Mouse (Mus musculus) left cerebral cortex, postnatal 10 days (tissue): ENCODE data around the gene Pak3. TPM values are rescaled to one million over a fixed set of nuclear protein-coding genes. Genes with fewer than 3 reads are reported as not detected.
A peak's percentile ranks its signal among the peaks of the same experiment; 100 is the strongest.
"Not testable (repeated sequence)": the region's sequence is repeated elsewhere in the genome, so short reads cannot be mapped to it uniquely, and the experiment has no call there.

Experiments
- DNase-seq, 2 experiments: peaks; one replicate each; pipeline ENCODE4 v3.0.0; 2021 to 2022; ENCODE audit warnings: low spot score in 2 of 2, mixed read lengths in 1 of 2; ENCODE audit errors: extremely low spot score in 1 of 2
- intact Hi-C: fragments of 180-260 bp; cut with DNase I; formaldehyde crosslinking; loops from one replicate; pipeline ENCODE4 v1.15.1; 2025
- total RNA-seq, 2 experiments: library from RNA; stranded (reverse); gene quantifications; 2 replicates each; pipeline ENCODE4 v1.2.3; 2021

Gene Pak3
- total RNA-seq: 100 to 1,000 TPM; 164 to 180 TPM

DNA sequence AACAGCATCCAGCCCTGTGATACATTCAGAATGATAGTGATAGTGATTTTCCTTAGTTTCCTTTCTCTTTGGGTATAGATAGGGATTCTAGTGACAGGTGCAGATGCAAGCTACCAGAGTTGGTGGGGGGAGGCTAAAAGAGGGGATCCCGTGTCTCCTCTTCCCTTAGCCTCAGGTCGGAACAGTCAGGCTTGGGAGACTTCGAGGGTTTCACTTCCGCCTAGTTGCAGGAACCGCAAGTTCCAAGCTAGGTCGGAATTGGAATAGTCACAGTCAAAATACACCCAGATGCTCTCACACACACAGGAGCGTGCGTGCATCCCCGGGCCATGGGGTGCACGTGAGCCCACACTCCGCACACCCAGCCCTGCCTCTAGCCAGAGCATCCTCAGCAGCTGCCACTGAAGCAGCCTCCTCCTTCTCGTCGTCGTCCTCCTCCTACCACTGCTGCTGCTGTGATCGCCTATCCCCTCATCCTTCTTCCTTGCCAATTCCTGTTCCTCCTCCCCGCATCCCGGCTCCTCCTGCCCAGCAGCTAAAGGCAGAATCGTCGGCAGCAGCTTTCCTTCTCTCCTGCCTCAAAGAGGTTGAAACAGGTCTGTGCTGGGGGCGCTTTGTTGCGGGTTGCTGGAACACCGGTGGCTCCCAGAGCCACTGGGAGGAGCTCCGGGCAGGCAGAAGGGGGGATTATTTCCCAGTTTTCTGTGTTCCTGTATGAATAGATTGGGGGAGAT, at the start of gene Pak3:
Gene Pak3, plus strand, starts transcription at position 424 of the 734 bp plus-strand sequence.
- peak; percentile 25 to 26 for DNase-seq
- intact Hi-C loops: loop anchor here (5.0 kb wide), 1 partner anchor 149 kb away; no protein-coding TSS in a partner anchor

DNA sequence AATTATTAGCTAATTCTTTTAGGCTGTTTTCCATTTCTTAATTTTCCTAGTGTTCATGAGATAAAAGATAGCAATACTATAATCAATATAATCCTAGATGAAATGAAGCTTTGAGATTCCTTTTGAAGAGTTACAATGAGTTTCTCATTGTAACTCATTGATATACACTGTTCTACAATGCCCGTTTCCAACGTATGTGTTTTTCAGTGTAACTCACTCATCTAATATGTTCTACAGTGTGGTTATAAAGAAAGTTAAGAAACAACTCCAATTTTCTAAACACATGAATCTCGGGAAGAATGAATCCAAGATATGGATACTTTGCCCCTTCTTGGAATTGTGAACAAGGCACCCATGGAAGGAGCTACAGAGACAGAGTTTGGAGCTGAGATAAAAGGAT, 35.5 kb upstream of the Pak3 start:
- intact Hi-C loops: no loop called here
- peak; percentile 100 for DNase-seq

DNA sequence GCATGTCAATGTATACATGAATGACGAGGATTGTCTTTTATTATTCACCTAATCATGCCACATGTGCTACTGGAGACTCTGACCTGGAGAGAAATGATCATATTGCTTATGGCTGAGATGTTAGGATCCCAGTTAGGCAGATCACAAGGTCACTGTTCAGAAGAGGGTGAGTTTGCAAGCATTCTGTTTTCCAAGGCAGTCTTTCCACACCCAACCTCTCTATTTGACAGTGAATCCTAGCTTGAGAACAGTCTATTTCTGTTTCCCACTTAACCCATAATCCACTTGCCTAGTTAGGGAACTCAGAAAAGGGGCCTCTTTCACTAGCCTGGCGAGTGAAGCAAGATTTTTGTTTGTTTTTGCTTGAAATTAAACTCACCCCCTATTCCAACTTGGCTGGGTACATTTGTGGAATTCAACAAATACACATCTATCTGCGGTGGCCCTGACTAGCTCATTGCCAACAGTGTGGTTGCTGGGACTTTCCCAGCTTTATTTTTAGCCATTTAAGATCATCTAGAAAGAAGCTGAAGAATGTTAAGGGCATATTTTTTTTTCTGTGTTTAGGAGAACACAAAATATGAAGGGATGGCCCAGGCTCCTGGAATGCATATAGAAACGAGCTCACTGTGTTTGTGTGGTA, 17.2 kb upstream of the Pak3 start:
- DNase-seq: no peak
- intact Hi-C loops: no loop called here

DNA sequence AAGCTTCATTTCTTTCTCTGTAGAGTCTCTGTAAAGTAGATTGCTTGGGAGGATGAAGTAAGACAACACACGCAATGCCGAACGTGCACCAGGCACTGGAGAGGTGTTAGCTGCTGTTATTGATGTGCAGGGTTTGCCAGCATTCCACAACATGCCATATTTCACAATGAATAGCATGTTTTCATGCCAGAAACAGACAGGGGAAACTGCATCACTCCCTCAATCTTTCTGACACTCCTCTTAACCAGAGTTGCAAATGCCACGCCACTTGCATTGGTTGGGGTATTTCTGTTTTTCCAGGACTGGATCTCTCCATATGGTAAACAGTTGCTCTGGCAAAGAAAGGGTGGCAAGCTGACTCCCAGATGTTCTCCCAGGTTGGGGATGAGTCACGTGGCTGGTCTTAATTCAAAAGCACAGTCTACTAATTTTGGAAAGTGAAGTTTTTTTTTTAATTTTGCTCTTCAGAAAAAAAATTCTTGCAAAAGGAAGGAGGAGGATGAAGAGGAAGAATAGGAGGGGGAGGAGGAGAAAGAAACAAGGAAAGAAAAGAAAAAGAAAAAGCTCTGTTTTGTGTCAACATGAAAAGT, 16.5 kb upstream of the Pak3 start:
- DNase-seq: no peak
- intact Hi-C loops: no loop called here

DNA sequence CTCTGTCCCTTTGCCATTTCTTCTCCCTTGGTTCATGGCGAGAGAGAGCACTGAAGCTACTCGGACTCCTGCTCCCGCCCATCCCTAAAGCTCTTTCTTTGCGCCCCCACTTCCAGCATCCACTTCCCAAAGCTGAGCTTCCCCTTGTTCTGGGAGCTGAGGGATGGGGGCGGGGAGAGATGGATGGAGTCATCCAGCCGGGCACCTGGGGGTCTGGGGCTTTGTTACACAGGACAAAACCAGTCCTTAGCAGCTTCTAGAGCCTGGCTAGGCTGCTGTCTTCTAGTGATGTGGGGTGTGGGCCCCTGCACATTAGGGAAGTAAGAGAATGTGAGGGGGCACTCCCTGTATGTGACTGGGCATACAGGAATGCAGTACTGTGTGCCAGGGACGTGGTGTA, 526 bp downstream of the Pak3 start:
- intact Hi-C loops: loop anchor here (5.0 kb wide), 1 partner anchor 148 kb away; no protein-coding TSS in a partner anchor
- DNase-seq: peak in 1 of 2 experiments; percentile 38

DNA sequence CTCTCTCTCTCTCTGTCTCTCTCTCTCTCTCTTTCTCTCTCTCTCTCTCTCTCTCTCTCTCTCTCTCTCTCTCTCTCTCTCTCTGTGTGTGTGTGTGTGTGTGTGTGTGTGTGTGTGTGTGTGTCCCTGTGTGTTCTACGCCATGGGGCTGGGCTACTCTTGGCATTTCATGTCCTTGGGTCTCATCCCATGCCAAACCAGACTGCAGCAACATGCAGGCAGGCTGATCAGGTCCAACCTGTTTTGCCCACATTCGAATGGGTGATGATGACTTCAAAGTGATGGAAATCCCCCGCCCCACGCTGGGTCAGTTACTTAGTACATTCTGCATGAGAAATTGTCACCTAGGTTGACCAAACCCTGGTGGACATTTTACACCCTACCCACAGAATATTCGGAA, 1.1 kb downstream of the Pak3 start:
- DNase-seq: not testable (repeated sequence)
- intact Hi-C loops: loop anchor here (5.0 kb wide), 1 partner anchor 148 kb away; no protein-coding TSS in a partner anchor

DNA sequence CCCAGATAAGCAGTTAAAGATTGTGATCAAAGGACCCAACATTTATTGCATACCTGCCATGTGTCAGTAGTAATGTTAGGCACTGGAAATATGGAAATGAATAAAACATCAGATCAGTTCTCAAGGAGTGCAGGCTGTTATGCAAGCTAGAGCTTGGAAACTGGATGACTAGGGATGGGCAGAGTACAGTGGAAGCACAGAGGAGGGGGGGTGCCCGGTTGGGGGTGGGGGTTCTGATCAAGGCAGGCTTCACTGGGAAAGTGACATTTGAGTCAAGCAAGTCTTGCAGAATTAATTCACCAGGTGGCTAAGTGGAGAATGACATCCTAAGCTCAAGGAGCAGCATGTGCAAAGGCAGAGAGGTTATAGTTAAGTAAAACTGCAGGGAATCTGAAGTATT, 1.8 kb downstream of the Pak3 start:
- DNase-seq: no peak
- intact Hi-C loops: no loop called here

DNA sequence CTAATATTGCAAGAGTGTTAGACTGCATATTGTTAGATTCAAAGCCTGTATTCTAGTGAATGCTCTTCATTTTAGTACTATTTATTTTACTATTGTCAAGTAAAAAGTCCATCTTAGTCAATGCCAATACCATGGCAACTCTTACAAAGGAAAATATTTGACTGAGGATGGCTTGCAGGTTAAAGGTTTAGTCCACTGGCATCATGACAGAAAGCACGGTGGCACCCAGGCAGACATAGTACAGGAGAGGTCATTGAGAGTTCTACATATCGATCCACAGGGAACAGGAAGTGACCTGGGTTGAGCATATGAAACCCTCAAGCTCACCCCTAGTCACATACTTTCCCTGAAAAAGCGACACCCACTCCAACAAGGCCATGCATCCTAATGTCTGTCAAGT, 13.9 kb downstream of the Pak3 start:
- no peak for DNase-seq
- intact Hi-C loops: no loop called here

DNA sequence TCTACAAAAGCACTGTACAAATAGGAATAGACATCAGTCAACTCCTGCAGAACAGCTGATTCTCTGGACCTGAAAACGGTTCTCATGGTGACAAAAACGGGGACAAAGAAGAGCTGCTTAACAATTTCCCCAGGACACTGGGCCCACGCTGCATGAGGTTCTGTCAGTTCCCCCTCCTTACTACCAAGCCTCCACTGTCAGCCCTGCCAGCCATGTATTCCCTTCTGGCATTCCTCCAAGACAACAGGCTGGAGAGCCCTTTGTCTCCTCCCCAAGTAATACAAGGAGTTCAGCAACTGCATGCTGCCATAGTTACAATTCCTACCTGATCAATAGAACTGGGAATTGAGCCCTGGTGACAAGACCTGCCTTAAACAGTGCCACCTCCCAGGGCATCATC, 15.2 kb downstream of the Pak3 start:
- DNase-seq: no peak
- intact Hi-C loops: no loop called here

DNA sequence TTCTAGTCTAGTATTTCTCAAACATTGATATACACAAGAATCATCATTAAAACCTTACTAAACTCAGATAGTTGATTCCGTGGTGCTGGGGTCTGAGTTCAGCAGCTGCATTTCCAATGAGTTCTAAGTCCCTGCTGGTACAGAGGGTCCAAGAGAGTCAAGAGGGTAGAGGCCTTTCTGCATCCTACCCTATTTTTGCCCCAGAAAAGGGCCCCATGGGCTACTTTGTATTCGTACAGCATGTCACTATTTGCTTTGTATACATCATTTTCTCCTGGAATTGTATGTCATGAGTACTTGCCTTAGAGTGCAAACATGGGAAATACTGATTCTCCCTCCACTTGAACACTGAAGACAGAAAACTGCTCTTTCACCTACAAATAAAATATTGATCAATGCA, 24.4 kb downstream of the Pak3 start:
- intact Hi-C loops: no loop called here
- DNase-seq: no peak

DNA sequence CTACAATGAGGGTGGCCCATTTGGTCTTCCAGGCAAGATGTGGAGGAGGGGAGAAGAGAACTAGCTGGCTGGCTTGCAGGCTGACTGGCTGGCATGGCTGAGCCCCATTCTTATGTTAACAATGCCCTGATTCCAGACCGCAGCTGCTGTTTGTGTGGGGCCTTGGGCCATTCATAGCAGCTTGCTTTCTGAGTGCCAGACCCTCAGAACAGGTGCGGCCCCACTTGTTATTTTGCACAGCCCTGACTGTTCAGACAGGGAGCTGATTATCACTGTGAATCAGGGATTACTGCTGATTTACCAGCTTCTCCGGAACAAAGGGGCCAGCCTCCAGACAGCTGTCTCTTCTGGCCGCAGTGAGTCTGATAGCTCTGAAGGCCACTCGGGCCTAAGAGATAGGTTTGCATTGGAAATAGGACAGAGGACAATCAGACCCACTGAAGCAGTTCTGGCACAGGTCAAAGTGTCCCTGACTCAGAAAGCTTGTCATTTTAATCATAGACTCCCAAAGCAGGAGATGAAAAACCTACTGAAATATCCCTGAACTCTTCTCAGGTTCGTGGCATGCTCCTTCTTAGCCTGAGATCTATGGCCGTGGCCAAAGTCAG, 24.9 kb downstream of the Pak3 start:
- intact Hi-C loops: no loop called here
- DNase-seq: no peak

DNA sequence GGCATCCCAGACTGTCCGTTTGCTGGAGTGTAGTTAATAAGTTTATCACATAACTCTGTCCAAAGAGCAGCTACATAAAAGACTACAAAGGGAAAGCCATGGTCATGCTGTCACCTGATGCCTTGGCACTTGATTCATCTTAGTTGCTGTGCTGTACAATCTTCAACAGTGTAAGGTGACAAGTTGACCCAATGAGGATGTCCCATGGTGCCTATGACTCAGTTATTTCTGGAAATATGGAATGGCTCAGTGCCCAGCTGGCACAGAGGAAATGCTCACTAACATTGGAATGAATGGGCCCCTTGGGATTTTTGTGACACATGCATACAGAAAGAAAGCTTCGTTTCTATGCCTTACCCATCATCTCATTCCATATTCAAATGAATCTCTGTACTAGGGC, 55.3 kb downstream of the Pak3 start:
- intact Hi-C loops: no loop called here
- DNase-seq: no peak

DNA sequence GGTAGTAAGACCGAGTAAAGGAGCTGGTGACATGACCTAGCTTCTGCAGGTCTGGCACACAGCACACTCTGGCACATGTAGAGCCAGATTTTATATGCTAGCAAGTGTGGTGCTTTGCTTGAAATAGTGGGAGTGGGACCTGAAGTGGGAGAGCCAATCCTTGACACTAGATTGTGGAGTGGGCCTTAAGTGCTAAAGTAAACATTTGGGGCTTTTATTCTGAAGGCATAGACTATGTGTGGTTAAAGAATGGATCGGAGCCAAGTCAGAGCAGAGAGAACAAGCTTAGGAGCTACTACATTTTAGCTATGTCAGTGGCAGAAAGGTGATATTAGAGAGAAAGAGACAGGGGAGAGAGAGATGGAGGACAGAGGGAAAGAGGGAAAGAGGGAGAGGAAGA, 61.5 kb downstream of the Pak3 start:
- DNase-seq: no peak
- intact Hi-C loops: no loop called here

DNA sequence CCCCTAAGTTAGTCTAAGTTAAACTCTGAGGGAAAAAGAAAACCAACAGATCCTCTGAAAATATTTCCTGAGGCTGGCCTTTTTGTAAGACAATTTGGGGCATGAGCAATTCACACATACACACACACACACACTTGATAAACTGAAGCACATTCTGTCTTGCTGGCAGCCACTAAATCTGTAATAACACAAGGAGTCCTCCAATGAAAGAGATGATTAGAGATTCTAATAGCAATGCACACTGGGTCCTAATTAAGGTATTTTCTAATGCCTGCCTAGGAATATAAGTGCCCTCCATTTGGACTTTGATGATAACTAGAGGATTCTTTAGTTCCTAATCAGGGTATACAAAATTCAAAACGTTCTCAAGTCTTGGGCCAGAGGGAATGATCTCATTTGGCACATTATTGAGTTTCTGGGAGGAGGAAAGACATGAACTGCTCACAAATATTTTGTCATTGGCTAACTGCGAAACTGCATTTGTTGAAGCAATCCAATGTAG, 62.1 kb downstream of the Pak3 start:
- intact Hi-C loops: no loop called here
- DNase-seq: no peak

DNA sequence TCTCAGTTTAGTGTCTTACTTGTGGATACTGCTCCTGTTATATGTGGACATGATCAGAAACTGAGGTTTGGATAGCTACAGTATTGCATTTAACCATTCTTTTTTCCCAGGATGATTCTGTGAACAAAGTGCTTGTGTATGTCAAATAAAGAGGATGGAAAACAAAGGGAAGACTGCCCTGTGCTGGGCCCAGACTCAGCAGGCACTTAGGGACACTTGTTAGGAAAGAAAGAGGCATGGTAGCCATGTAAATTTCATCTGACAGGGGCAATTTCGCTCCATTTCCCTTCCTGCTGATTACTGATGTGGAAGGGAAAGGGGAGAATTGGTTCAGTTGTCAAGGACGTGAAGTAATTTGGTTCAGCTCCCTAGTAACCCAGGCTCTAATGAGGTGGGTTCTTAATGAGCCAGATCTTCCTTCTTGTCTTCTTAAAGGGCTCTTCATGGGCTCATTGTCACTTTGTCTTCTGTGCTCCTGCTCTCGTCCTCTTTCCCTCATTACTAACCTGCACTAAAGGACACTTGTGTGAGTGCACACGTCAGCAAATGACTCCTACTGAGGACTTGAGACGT, 88.6 kb downstream of the Pak3 start:
- DNase-seq: no peak
- intact Hi-C loops: no loop called here

DNA sequence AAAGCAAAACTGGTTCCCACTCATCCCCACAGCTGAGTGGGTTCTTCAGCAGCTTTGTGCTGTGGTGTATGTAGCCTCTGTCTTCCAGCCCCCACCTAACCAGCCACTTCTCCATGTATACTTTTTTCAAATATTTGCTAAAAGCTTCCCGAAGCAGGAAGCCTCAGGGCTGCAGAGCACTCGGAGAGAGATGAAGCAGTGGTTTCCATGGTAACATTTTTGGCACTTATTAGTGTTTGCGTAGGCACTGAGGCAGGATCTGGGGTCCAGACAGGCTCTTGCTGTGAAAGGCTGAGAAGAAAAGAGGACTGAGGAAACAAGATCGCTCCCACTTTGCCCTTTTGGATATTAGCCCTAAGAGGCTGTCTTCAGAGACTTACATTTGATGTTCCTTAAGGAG, 100.3 kb downstream of the Pak3 start:
- peak in 1 of 2 experiments; percentile 23 for DNase-seq
- intact Hi-C loops: no loop called here

DNA sequence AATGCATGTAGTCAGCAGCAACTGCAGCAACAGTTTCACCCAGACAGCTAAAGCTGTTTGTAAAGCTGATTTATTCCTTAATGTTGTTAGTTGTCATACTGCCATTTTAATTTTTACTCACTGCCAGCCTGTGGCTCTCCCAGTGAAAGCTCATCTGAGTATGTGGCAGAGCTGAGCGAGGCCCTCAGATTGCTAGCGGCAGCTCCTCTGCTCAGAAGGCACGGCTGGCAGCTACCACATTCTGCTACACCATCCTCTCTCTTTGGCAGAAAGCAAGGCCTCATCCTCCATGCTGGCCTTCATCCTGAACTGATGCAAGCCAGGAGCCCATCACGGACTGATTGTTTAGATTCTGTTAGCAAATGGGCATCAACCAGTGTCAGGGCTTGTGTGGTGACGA, 109.4 kb downstream of the Pak3 start:
- intact Hi-C loops: no loop called here
- DNase-seq: no peak

DNA sequence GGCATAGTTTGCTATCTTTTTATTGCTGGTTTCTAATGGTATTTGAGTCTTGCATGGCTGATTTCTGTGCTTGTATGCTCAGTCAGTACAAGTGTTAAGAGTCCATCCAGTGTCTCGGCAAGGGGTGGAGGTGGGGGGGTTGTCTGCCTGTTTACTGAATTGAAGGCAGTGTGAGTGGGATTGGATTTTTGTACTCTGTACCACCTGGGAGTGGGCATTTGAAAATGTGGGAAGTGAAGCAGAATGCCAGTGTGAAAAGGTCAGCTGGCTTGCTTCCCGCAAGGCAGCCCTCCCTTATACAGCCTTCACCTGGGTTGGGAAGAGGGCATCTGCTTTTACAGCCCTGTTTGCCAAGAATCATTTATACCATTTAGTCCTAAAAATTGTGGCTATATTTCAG, 125.5 kb downstream of the Pak3 start:
- intact Hi-C loops: no loop called here

DNA sequence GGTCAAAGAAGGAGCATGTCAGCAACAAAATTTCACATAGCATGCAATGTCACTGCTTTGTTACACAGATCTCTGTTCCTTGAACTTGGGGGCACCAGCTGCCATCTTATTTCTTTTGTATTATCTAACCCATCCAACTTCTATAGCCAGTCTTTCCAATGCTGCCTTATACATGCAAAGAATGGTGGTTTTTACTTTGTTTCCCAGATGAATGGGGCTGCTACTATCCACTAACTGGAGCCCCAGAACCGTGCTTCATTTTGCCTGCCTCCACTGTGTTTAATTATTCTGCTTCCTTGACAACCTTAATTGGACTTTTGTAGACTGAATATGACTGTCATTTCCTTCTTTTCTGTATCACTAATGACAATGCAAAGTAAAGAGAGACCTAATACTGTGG, 126.4 kb downstream of the Pak3 start:
- intact Hi-C loops: no loop called here

More for the DNA sequence above, 125.5 kb downstream of the Pak3 start:
- no peak for DNase-seq

More for the DNA sequence above, 126.4 kb downstream of the Pak3 start:
- no peak for DNase-seq
